ENCODE assay signal across 31 mouse cellular contexts in the genomic region with DNA sequence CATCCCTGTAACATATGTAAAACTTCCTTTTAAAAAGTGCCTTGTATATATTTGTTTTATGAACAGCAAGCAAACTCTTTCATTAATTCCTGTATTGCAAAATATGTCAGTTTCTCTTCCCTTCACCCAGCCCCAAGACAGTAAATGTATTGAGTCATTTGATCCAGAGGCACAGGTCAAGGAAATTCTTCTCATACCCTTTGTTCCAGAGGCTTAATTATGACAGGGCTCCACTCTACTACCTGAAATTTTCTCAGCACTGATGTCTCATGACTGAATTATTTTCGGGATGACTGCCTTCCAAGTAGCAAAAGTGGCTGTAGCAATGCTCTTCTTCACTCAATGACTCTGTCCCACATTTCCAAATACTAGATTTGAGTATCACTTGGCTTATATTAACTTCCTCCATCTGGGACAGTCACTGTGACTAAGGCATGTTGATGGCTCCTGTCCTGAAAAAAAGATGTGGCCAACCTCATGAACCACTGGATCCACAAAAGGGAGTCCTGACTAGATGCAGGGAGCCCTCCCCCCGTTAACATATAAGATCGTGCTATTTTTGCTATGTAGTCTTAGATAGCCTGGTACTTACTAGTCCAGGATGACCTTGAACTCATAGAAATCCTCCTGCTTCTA.
DNase-seq lines count a peak whose midpoint lies in the region; ATAC-seq and TF ChIP-seq lines count a peak whose summit lies in the region.
"Had no signal": no experiment of that assay in that cellular context is flagged by ENCODE, and none has a peak within 500 bp of the region (broad histone marks: within the 10 kb centered on the region; RNA-seq: fewer than 3 reads in every experiment).

No protein-coding gene starts in this region.

- 82% methylated on average over 3 of the region's 3 CpGs for WGBS in liver, adult 2 months
- WGBS in liver, postnatal 0 days (ENCODE audit: insufficient replicate concordance): 72% methylated on average over 3 of the region's 3 CpGs
- WGBS in hindbrain, embryonic 13.5 days: 91% methylated on average over 3 of the region's 3 CpGs
- WGBS in limb, embryonic 10.5 days: 89% methylated on average over 3 of the region's 3 CpGs

- no peak overlapping the region for H3K4me3 ChIP-seq in liver, adult 2 months (ENCODE audit: insufficient read depth, low read depth, low read length)
- H3K4me3 ChIP-seq in liver, postnatal 0 days (ENCODE audit: low read depth, low read length): no peak overlapping the region
- no peak overlapping the region for H3K4me3 ChIP-seq in hindbrain, embryonic 13.5 days
- H3K4me3 ChIP-seq in limb, embryonic 10.5 days: no peak overlapping the region
- H3K4me3 ChIP-seq: embryonic facial prominence, embryonic 10.5 days; embryonic facial prominence, embryonic 15.5 days; forebrain, embryonic 12.5 days; heart, adult 2 months; heart, embryonic 12.5 days; hindbrain, embryonic 15.5 days; kidney, embryonic 15.5 days; layer of hippocampus, adult 2 months; liver, embryonic 13.5 days; midbrain, embryonic 13.5 days had no signal

- no peaks in the 10 kb centered on the region for H3K9me3 ChIP-seq in liver, postnatal 0 days (ENCODE audit: low read length)
- no peaks in the 10 kb centered on the region for H3K9me3 ChIP-seq in hindbrain, embryonic 13.5 days
- H3K9me3 ChIP-seq in limb, embryonic 10.5 days (replicated peaks): no peaks in the 10 kb centered on the region
- H3K9me3 ChIP-seq: embryonic facial prominence, embryonic 10.5 days; embryonic facial prominence, embryonic 15.5 days; forebrain, embryonic 12.5 days; heart, embryonic 12.5 days; hindbrain, embryonic 15.5 days; kidney, embryonic 15.5 days; liver, embryonic 13.5 days; midbrain, embryonic 13.5 days had no signal

- no peak for TF ChIP-seq POLR2A in liver, adult 2 months (IDR thresholded peaks at IDR 0.05; ENCODE audit: extremely low read depth, insufficient read depth, low read length)

- no peaks in the 10 kb centered on the region for H3K36me3 ChIP-seq in liver, adult 2 months (ENCODE audit: control insufficient read depth, insufficient read depth, low read length)
- H3K36me3 ChIP-seq in liver, postnatal 0 days (replicated peaks; ENCODE audit: insufficient read depth, low read length): no peaks in the 10 kb centered on the region
- H3K36me3 ChIP-seq in hindbrain, embryonic 13.5 days: no peaks in the 10 kb centered on the region
- no peaks in the 10 kb centered on the region for H3K36me3 ChIP-seq in limb, embryonic 10.5 days
- H3K36me3 ChIP-seq: embryonic facial prominence, embryonic 10.5 days; embryonic facial prominence, embryonic 15.5 days; forebrain, embryonic 12.5 days; heart, embryonic 12.5 days; hindbrain, embryonic 15.5 days; kidney, embryonic 15.5 days; liver, embryonic 13.5 days; midbrain, embryonic 13.5 days had no signal

- no peaks in the 10 kb centered on the region for H3K79me2 ChIP-seq in liver, adult 2 months (ENCODE audit: control insufficient read depth, insufficient read depth, low read length)

- ATAC-seq in liver, postnatal 0 days: no peak
- ATAC-seq in common myeloid progenitor, adult 5-6 weeks (replicated peaks; ENCODE audit: low read depth, poor library complexity, severe bottlenecking): peak; percentile 57
- ATAC-seq in monocyte, adult 5-6 weeks (replicated peaks; ENCODE audit: insufficient number of reproducible peaks, low FRiP score, low TSS enrichment, poor library complexity, severe bottlenecking): 0 out of 2 replicates have a peak, but pooled peaks have one; percentile 32
- no peak for ATAC-seq in hindbrain, embryonic 13.5 days (ENCODE audit: low FRiP score)
- ATAC-seq: inflammation-experienced regulatory T-cells, adult 6 months; midbrain, embryonic 13.5 days had no signal

- no peak for TF ChIP-seq CTCF in liver, adult 2 months (IDR thresholded peaks at IDR 0.05; ENCODE audit: low read depth, low read length)
- no peak for TF ChIP-seq CTCF in liver, postnatal 0 days (IDR thresholded peaks at IDR 0.05; ENCODE audit: low read depth)

- H3K9ac ChIP-seq in liver, adult 2 months (ENCODE audit: low read depth, low read length): no peak overlapping the region
- no peak overlapping the region for H3K9ac ChIP-seq in liver, postnatal 0 days (replicated peaks)
- H3K9ac ChIP-seq in hindbrain, embryonic 13.5 days: no peak overlapping the region
- H3K9ac ChIP-seq: embryonic facial prominence, embryonic 15.5 days; forebrain, embryonic 12.5 days; heart, embryonic 12.5 days; hindbrain, embryonic 15.5 days; kidney, embryonic 15.5 days; liver, embryonic 13.5 days; lung, embryonic 14.5 days; midbrain, embryonic 13.5 days had no signal

- TF ChIP-seq EP300 in liver, postnatal 0 days (IDR thresholded peaks at IDR 0.05; ENCODE audit: low read depth): no peak

- no peak overlapping the region for H3K4me2 ChIP-seq in liver, postnatal 0 days (ENCODE audit: low read depth, low read length)
- H3K4me2 ChIP-seq in hindbrain, embryonic 13.5 days: no peak overlapping the region
- H3K4me2 ChIP-seq: embryonic facial prominence, embryonic 15.5 days; forebrain, embryonic 12.5 days; heart, embryonic 12.5 days; hindbrain, embryonic 15.5 days; kidney, embryonic 15.5 days; liver, embryonic 13.5 days; lung, embryonic 14.5 days; midbrain, embryonic 13.5 days had no signal

- peak; percentile 7 for DNase-seq in liver, adult 2 months (ENCODE audit: extremely low read depth, low read depth, low spot score)
- no peak for DNase-seq in liver, postnatal 0 days
- DNase-seq in NIH3T3 (ENCODE audit: low read depth): peak; percentile 34
- no peak for DNase-seq in limb, embryonic 10.5 days (ENCODE audit: low spot score)
- no peak for DNase-seq in frontal cortex, postnatal 10 days (ENCODE audit: low spot score in 2 of 2)
- DNase-seq: adrenal gland, adult 8-10 months; B cell, adult 2 months; cerebellum, adult 11-12 months; cerebellum, postnatal 10 days; gastrocnemius, postnatal 25 days; heart, adult 2 months; kidney, adult 11 months; kidney, postnatal 25 days; liver, embryonic 13.5 days; lung, embryonic 14.5 days; retina, postnatal 1 day; right cerebral cortex, postnatal 25 days; thymus, postnatal 14 days had no signal

- no peak overlapping the region for H3K27ac ChIP-seq in liver, adult 2 months (replicated peaks; ENCODE audit: insufficient read depth, low read depth, low read length)
- H3K27ac ChIP-seq in liver, postnatal 0 days (ENCODE audit: low read depth): no peak overlapping the region
- no peak overlapping the region for H3K27ac ChIP-seq in hindbrain, embryonic 13.5 days
- H3K27ac ChIP-seq in limb, embryonic 10.5 days: no peak overlapping the region
- H3K27ac ChIP-seq: embryonic facial prominence, embryonic 10.5 days; embryonic facial prominence, embryonic 15.5 days; forebrain, embryonic 12.5 days; heart, adult 2 months; hindbrain, embryonic 15.5 days; kidney, embryonic 15.5 days; layer of hippocampus, adult 2 months; liver, embryonic 13.5 days; midbrain, embryonic 13.5 days had no signal

- no peaks in the 10 kb centered on the region for H3K27me3 ChIP-seq in liver, adult 2 months (ENCODE audit: control insufficient read depth, insufficient read depth, low read length)
- H3K27me3 ChIP-seq in liver, postnatal 0 days (ENCODE audit: insufficient read depth, low read length): no peaks in the 10 kb centered on the region
- H3K27me3 ChIP-seq in hindbrain, embryonic 13.5 days: no peaks in the 10 kb centered on the region
- peaks cover 18% of the 10 kb centered on the region; the same call in 1 of the 2 replicates for H3K27me3 ChIP-seq in limb, embryonic 10.5 days (ENCODE audit: low read depth, poor library complexity, severe bottlenecking)
- H3K27me3 ChIP-seq: CH12.LX; embryonic facial prominence, embryonic 15.5 days; forebrain, embryonic 12.5 days; hindbrain, embryonic 15.5 days; liver, embryonic 13.5 days; midbrain, embryonic 13.5 days had no signal

- no peaks in the 10 kb centered on the region for H3K4me1 ChIP-seq in liver, adult 2 months (ENCODE audit: control insufficient read depth, insufficient read depth, low read length)
- no peaks in the 10 kb centered on the region; the same call in 1 of the 2 replicates for H3K4me1 ChIP-seq in liver, postnatal 0 days (ENCODE audit: insufficient read depth)
- H3K4me1 ChIP-seq in hindbrain, embryonic 13.5 days (replicated peaks): no peaks in the 10 kb centered on the region
- H3K4me1 ChIP-seq in limb, embryonic 10.5 days: peaks cover 3% of the 10 kb centered on the region
- H3K4me1 ChIP-seq: forebrain, embryonic 12.5 days; hindbrain, embryonic 15.5 days; liver, embryonic 13.5 days; midbrain, embryonic 13.5 days had no signal

Comparison
In these comparisons a context has a peak if more than half of its experiments do, and no peak if none do; other contexts are left out.
1. DNase-seq: peak in liver, adult 2 months (single experiment) and NIH3T3 (single experiment); none in liver, postnatal 0 days (single experiment), limb, embryonic 10.5 days (single experiment) and frontal cortex, postnatal 10 days (0 of 2).
2. ATAC-seq: peak in common myeloid progenitor, adult 5-6 weeks (single experiment) and monocyte, adult 5-6 weeks (single experiment); none in liver, postnatal 0 days (single experiment) and hindbrain, embryonic 13.5 days (single experiment).